Mouse (Mus musculus): ENCODE measurements around the gene Gmeb2. TPM values are rescaled to one million over a fixed set of nuclear protein-coding genes. Genes with fewer than 3 reads are reported as not detected.
A peak's percentile ranks its signal among the peaks of the same experiment; 100 is the strongest.

Gmeb2 gene
- total RNA-seq, 1 experiment: 15.2 TPM

GRCm38 (mm10) chr2:181320103-181320499 is 32.3 kb upstream of the Gmeb2 start:
- TF ChIP-seq CHD2 (IDR thresholded peaks at IDR 0.05; ENCODE audit: low read depth, low read length) (no peak), HCFC1 (IDR thresholded peaks at IDR 0.05; ENCODE audit: borderline replicate concordance, insufficient read depth, low read length) (no peak), ZC3H11A (IDR thresholded peaks at IDR 0.05; ENCODE audit: borderline replicate concordance, low read depth, low read length) (no peak), ZNF384 (IDR thresholded peaks at IDR 0.05; ENCODE audit: low read depth, low read length) (no peak), MAFK (IDR thresholded peaks at IDR 0.05; ENCODE audit: insufficient read depth, low read depth, low read length) (no peak)
- peaks cover 29% of the 10 kb centered on the region for H3K36me3 ChIP-seq (ENCODE audit: control insufficient read depth, insufficient read depth, low read length, poor library complexity, severe bottlenecking)
- H3K4me1 ChIP-seq (ENCODE audit: control insufficient read depth in 2 of 2, insufficient read depth in 2 of 2, low read length in 2 of 2, poor library complexity in 1 of 2): peaks cover 4 to 19% of the 10 kb centered on the region in 2 experiments; a peak in 2 of 4 replicates
- DNase-seq (ENCODE audit: low read depth, low spot score): no peak
- H3K27ac ChIP-seq (ENCODE audit: insufficient read depth, low read depth, low read length, poor library complexity, severe bottlenecking): peak overlapping the region; percentile 94
- H3K4me3 ChIP-seq (ENCODE audit: insufficient read depth in 1 of 2, low read depth in 1 of 2, low read length in 2 of 2, poor library complexity in 1 of 2, severe bottlenecking in 1 of 2): peak overlapping the region; percentile 99 to 100
- H3K9me3 ChIP-seq (ENCODE audit: control insufficient read depth, insufficient read depth, low read depth, low read length): no peaks in the 10 kb centered on the region
- peak overlapping the region; percentile 99 for H3K9ac ChIP-seq (ENCODE audit: insufficient read depth, low read depth, low read length, poor library complexity, severe bottlenecking)
- in situ Hi-C loops (cut with MboI; ENCODE audit: low sequenced_read_pairs in 2 of 2, unreplicated experiment in 2 of 2): no loop called here

- in situ Hi-C loops (cut with MboI; ENCODE audit: low sequenced_read_pairs in 2 of 2, unreplicated experiment in 2 of 2): no loop called here
- Histone ChIP-seq H3K36me3 (ENCODE audit: control insufficient read depth, insufficient read depth, low read length, poor library complexity, severe bottlenecking) (peaks cover 23% of the 10 kb centered on the region), H3K27ac (ENCODE audit: insufficient read depth, low read depth, low read length, poor library complexity, severe bottlenecking) (peak within 1 kb of the TSS; percentile 94), H3K4me1 (ENCODE audit: control insufficient read depth in 2 of 2, insufficient read depth in 2 of 2, low read length in 2 of 2, poor library complexity in 1 of 2) (peaks cover 4 to 17% of the 10 kb centered on the region in 2 experiments; a peak in 2 of 4 replicates), H3K4me3 (ENCODE audit: insufficient read depth in 1 of 2, low read depth in 1 of 2, low read length in 2 of 2, poor library complexity in 1 of 2, severe bottlenecking in 1 of 2) (peak within 1 kb of the TSS; percentile 99 to 100), H3K9ac (ENCODE audit: insufficient read depth, low read depth, low read length, poor library complexity, severe bottlenecking) (peak within 1 kb of the TSS; percentile 99), H3K9me3 (ENCODE audit: control insufficient read depth, insufficient read depth, low read depth, low read length) (no peaks in the 10 kb centered on the region)
- TF ChIP-seq ZNF384 (IDR thresholded peaks at IDR 0.05; ENCODE audit: low read depth, low read length) (no peak), MAFK (IDR thresholded peaks at IDR 0.05; ENCODE audit: insufficient read depth, low read depth, low read length) (peak; percentile 97), ZC3H11A (IDR thresholded peaks at IDR 0.05; ENCODE audit: borderline replicate concordance, low read depth, low read length) (no peak), HCFC1 (IDR thresholded peaks at IDR 0.05; ENCODE audit: borderline replicate concordance, insufficient read depth, low read length) (peak; percentile 80), CHD2 (IDR thresholded peaks at IDR 0.05; ENCODE audit: low read depth, low read length) (0 out of 2 replicates have a peak, but pooled peaks have one; percentile 32)
- peak; percentile 82 for DNase-seq (ENCODE audit: low read depth, low spot score)
Measured at GRCm38 (mm10) chr2:181319248-181320102, 31.6 kb upstream of the Gmeb2 start, which contains the start of gene Rtel1. Rtel1 (plus strand) TSS chr2:181319739.

DNA sequence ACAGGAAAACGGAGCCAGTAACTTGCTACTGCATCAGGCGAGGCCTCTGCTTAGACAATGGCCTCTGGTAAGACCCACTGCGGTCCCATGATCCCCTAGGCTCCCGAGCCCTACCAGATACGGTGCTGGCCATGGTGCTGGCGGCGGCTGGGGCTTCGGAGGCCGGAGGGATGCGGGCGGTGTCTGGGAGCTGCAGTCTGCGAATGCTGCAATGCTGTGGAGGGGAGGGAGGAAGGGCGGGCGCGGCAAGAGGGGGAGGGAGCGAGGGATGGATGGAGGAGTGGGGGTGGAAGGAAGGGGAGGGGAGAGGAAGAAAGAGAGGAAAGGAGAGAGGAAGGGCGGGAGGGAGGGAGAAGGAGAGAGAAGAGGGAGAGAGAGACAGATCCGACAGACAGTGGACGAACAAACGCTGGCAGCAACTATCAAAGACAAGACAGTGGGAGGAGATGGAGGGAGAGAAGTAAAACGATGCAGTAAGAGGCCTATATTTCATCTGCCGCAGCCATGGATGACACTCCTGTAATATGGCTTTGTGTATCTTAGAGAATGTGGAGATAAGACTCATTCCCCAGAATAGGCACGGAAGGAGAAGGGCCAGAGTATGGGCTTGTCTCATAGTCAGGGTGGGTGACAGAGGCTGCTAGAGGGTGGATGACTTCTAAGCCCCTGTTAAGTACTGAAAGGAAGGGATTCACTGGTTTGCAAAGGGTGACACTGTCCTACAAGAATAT is 26.4 kb upstream of the Gmeb2 start, which contains the start of gene Stmn3:
Gene Stmn3, minus strand, starts transcription at position 421 of the 731 bp plus-strand sequence.
- TF ChIP-seq HCFC1 (IDR thresholded peaks at IDR 0.05; ENCODE audit: borderline replicate concordance, insufficient read depth, low read length): no peak
- no peak for TF ChIP-seq CHD2 (IDR thresholded peaks at IDR 0.05; ENCODE audit: low read depth, low read length)
- no peak for TF ChIP-seq ZNF384 (IDR thresholded peaks at IDR 0.05; ENCODE audit: low read depth, low read length)
- no peak for TF ChIP-seq ZC3H11A (IDR thresholded peaks at IDR 0.05; ENCODE audit: borderline replicate concordance, low read depth, low read length)
- no peak for TF ChIP-seq MAFK (IDR thresholded peaks at IDR 0.05; ENCODE audit: insufficient read depth, low read depth, low read length)
- Histone ChIP-seq H3K36me3 (ENCODE audit: control insufficient read depth, insufficient read depth, low read length, poor library complexity, severe bottlenecking) (no peaks in the 10 kb centered on the region), H3K4me3 (ENCODE audit: insufficient read depth in 1 of 2, low read depth in 1 of 2, low read length in 2 of 2, poor library complexity in 1 of 2, severe bottlenecking in 1 of 2) (peak within 1 kb of the TSS; percentile 63 to 83), H3K4me1 (ENCODE audit: control insufficient read depth in 2 of 2, insufficient read depth in 2 of 2, low read length in 2 of 2, poor library complexity in 1 of 2) (peaks cover 0 to 14% of the 10 kb centered on the region in 2 experiments; a peak in 2 of 4 replicates), H3K27ac (ENCODE audit: insufficient read depth, low read depth, low read length, poor library complexity, severe bottlenecking) (0 out of 2 replicates have a peak within 1 kb of the TSS, but pooled peaks have one; percentile 5), H3K9me3 (ENCODE audit: control insufficient read depth, insufficient read depth, low read depth, low read length) (no peaks in the 10 kb centered on the region), H3K9ac (ENCODE audit: insufficient read depth, low read depth, low read length, poor library complexity, severe bottlenecking) (peak within 1 kb of the TSS; percentile 34)
- in situ Hi-C loops (cut with MboI; ENCODE audit: low sequenced_read_pairs in 2 of 2, unreplicated experiment in 2 of 2): no loop called here
- DNase-seq (ENCODE audit: low read depth, low spot score): peak; percentile 81

DNA sequence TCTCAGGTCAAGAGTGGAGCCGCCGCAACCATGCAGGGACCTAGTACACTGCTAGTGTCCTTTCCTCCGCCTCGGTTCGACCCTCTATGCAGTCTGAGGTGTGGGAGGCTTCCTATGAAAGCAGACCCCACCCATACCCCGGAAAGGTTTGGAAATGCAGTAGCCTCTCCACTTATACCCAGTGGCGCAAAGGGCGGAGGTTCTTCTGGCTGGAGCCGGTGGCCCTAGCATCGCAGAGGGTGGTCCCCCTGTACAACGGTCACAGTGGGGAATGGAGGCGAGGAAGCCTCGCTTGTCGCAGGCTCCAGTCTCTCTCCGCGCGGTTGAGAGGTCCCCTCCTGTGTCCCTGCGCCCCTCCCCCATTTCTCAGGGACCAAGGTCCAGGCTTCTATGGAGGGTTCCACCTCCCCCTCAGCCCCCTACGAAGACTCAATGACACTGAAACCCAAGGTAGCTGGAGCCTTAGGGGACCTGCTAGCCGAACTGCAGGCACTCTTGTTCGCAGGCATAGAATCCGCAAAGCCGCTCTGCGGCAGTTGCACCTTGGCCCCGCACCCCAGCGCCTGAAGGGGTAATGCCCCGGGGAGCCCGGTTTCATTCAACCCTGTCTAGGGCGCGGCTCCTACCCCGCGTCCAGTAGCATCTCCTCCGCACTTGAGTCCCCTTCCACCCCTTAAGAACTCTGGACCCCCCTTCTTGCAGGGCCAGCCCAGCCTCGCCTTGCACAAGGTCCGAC is 25.7 kb upstream of the Gmeb2 start:
- no peak for DNase-seq (ENCODE audit: low read depth, low spot score)
- H3K4me1 ChIP-seq (ENCODE audit: control insufficient read depth in 2 of 2, insufficient read depth in 2 of 2, low read length in 2 of 2, poor library complexity in 1 of 2): peaks cover 0 to 11% of the 10 kb centered on the region in 2 experiments; a peak in 2 of 4 replicates
- no peaks in the 10 kb centered on the region for H3K9me3 ChIP-seq (ENCODE audit: control insufficient read depth, insufficient read depth, low read depth, low read length)
- TF ChIP-seq CHD2 (IDR thresholded peaks at IDR 0.05; ENCODE audit: low read depth, low read length): no peak
- TF ChIP-seq ZC3H11A (IDR thresholded peaks at IDR 0.05; ENCODE audit: borderline replicate concordance, low read depth, low read length): no peak
- TF ChIP-seq ZNF384 (IDR thresholded peaks at IDR 0.05; ENCODE audit: low read depth, low read length): no peak; the same call in 1 of the 2 replicates
- TF ChIP-seq MAFK (IDR thresholded peaks at IDR 0.05; ENCODE audit: insufficient read depth, low read depth, low read length): no peak
- no peak for TF ChIP-seq HCFC1 (IDR thresholded peaks at IDR 0.05; ENCODE audit: borderline replicate concordance, insufficient read depth, low read length)
- peak overlapping the region; percentile 63 to 83 for H3K4me3 ChIP-seq (ENCODE audit: insufficient read depth in 1 of 2, low read depth in 1 of 2, low read length in 2 of 2, poor library complexity in 1 of 2, severe bottlenecking in 1 of 2)
- no peaks in the 10 kb centered on the region for H3K36me3 ChIP-seq (ENCODE audit: control insufficient read depth, insufficient read depth, low read length, poor library complexity, severe bottlenecking)
- in situ Hi-C loops (cut with MboI; ENCODE audit: low sequenced_read_pairs in 2 of 2, unreplicated experiment in 2 of 2): no loop called here
- H3K27ac ChIP-seq (ENCODE audit: insufficient read depth, low read depth, low read length, poor library complexity, severe bottlenecking): 0 out of 2 replicates have a peak overlapping the region, but pooled peaks have one; percentile 5
- peak overlapping the region; percentile 34 for H3K9ac ChIP-seq (ENCODE audit: insufficient read depth, low read depth, low read length, poor library complexity, severe bottlenecking)

All from ES-E14 (cell line).